Mouse (Mus musculus): ENCODE measurements around the gene Inpp5a. TPM values are rescaled to one million over a fixed set of nuclear protein-coding genes. Genes with fewer than 3 reads are reported as not detected.
A peak's percentile ranks its signal among the peaks of the same experiment; 100 is the strongest.

Gene Inpp5a
- total RNA-seq, 1 experiment from 2014 or later, result 93.7 TPM

DNA sequence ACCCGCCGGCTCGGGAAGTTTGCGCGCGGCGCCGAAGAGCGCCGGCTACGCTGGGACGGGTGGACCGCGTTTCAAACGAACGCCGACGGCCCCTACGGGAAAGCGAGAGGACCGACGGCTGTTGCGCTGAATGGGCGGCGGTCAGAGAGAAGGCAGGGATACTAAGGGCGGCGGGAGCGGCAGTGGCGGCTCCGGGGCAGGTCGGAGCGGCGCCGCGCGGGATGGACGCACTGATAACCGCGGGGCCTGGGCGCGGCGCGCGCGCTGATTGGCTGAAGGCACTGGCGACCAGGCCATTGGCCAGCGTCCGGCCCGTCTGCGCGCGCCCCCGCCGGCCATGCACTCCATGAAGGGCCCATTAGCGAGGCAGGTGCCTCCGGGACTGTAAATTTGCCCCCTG, 193.7 kb downstream of the Inpp5a start, which contains the start of gene Nkx6-2:
Nkx6-2 (minus strand) TSS at position 203 of the 400 bp plus-strand sequence.
- DNase-seq, result peak; percentile 69

- DNase-seq, result no peak
Measured at GRCm38 (mm10) chr7:139583094-139583737, 194.3 kb downstream of the Inpp5a start.

DNA sequence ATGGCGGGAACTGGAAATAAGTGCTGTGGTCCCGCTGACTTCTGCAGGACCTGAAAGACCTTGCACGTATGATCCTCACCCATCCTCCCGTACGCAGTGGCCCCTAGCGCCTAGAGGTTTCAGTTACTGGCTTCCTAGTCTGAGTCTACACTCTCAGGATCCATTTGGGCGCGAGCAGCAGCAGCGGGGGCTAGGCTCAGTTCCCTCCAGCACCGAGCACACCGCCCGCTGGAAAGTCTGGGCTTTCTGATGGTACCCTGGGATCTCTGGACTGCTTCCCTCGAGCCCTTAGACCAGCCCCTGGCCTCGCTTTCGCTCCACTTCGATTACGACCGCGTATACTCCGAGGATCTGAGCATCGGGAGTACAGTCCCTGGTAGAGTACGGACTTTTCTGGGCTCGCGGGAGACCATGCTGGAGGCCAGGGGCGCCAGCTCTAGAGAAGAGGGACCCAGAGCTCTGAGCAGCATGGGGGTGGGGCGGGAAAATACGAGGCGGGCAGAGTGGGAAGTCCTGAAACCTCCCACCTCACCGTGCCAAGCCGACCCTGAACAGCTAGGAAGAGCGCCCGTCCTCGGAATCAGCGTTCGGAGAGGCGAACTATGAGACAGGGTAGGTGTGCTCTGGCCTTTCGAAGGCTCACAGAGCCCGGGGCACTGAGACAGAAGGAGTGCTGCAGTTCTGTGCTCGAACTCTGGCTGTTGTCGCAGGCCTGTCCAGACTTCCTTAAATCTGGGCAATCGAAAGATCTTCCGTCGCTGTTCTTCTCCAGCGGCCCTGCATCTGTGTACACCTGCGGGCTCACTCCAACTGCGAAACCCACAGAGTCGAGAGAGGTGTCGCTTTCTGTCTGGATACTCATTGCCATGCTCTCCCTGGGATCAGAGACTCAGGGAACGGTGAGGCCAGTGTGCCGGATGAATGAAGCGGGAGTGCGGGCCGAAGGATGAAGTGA, 195.6 kb downstream of the Inpp5a start:
- DNase-seq, result no peak

DNA sequence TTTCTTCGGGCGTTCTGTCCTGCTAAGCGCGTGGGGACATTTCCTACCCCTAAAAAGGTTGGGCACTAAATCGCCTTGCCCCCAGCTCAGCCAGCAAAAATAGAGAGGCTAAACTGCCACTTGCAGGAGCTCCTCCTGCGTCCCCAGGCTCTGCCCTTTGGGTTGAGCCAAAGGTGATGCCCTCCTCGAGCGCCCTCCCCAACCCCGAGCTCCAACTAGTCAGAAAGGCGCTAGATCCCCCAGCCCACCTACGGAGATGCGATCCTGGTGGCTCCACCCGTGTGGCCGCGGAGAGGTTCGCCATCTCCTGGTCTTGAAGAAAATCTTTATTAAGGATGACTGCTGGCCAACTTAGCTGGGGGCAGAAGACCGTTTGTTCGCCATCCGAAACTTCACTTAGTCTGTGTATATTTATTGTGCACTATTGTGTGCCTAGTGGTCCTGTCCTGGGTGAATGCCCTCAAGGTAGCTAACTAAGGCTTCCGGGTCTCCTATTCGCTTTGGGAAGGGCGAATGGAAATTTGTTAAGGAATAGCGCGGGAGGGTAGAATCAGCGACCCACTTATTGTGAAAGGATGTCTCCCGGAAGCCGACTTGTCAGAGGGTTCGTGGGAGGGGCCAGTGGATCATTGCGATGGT, 196.4 kb downstream of the Inpp5a start:
- no peak for DNase-seq

DNA sequence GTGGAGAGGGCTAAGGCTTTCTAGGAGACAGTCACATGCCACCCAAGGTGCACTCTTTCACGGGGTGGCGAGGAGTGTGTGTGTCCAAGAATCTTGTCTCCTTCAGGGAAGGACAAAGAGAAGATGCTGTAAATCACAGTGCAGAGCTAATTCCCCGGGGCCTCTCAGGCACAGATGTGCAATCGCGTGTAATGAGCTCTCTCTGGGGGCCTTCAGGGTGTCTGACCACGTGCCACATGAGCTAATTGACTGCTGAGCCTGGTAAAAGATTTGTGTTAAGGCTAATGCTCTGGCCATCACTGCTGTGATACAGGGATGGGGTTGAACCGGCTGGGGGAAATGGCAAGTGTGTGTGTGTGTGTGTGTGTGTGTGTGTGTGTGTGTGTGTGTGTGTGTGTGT, 199.0 kb downstream of the Inpp5a start:
- DNase-seq, result no peak

DNA sequence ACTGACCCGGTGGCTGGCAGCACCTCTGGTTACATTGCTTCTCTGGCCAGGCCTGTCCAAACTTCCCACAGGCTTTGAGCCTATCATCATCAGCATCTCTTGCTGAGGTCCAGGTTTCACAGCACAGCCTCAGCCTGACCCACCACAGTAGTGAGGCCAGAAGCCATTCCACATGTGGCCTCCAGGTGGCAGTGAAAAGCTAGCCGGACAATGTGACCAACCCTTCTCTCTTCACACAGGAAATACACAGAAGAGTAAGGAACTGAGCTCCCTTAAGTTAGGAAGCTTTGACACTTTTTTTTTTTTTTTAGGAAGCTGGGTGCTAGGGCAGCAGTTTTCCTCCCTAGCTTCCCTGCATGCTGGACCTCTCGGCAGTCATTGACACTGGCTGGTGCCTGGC, 201.4 kb downstream of the Inpp5a start:
- DNase-seq, result peak; percentile 24

DNA sequence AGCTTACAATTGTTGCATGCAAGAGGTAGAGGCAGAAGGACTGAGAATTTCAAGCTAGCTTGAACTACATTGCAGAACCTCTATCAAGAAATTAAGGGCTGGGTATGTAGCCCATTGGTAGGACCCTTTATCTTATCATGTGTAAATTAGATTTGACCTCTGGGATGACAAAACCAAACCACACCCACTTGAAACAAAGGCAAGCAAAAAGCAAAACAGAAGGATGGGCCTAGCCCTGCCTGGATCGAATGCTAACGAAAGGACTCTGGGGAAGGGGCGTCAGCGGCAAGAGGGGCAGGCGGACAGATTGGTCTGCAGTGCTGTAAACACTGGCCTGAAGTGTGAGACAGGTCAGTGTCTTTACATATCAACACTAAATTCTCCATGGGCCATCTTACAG, 202.4 kb downstream of the Inpp5a start:
- no peak for DNase-seq

DNA sequence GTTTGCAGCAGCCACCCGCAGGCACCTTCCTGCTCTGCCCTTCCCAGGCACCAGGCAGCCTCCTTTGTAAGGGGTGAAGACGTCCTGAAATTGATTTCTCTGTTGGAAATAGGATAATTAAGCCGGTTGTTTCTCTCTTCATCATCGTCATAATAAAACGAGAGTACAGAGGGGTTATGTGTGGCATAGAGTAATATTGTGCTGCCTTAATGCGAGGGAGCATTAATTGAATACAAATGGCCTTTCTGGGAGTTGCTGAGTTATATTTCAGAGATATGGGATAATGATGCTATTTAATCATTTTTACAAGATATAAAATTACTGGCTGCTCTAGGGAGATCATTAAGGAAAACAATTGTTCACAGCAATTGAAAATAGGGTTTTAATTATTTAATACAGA, 206.4 kb downstream of the Inpp5a start:
- no peak for DNase-seq

DNA sequence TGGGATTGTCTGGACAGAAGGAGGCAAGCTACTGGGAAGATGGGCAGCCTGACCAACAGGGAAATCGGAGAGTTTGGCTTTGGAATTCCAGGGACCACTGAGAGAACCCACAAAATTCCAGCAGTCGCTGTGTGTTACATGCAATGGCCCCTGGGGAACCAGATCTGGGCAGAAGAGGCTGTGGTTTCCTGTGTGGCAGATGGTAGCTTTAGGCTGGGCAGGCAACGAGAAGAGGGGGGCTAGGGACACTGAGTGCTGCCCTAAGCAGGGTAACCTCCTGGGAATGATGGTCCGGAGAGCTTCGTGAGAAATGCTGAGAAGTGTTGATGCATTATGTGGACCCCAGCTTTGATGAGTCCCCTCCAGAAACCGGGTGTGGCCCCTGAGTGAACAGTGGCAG, 207.0 kb downstream of the Inpp5a start:
- DNase-seq, result no peak

GRCm38 (mm10) chr7:139610328-139610727, 221.4 kb downstream of the Inpp5a start:
- no peak for DNase-seq

- peak; percentile 56 for DNase-seq
Measured at GRCm38 (mm10) chr7:139615767-139616766, 227.2 kb downstream of the Inpp5a start.

- no peak for DNase-seq
Measured at GRCm38 (mm10) chr7:139622568-139622967, 233.7 kb downstream of the Inpp5a start.

- DNase-seq, result no peak
Measured at GRCm38 (mm10) chr7:139625156-139625555, 236.2 kb downstream of the Inpp5a start.

Other genes starting within 250 kb of the Inpp5a start
- 5.8 and 6.3 TPM in 2 replicates for gene Lrrc27, start 176.1 kb upstream of the Inpp5a start, total RNA-seq (2021)
- gene Stk32c, start 175.8 kb upstream of the Inpp5a start, total RNA-seq (2021), result 3.0 and 4.0 TPM in 2 replicates
- gene Pwwp2b, start 140.6 kb upstream of the Inpp5a start, total RNA-seq (2021), result 20.9 and 25.4 TPM in 2 replicates
- gene Nkx6-2, start 193.7 kb downstream of the Inpp5a start, total RNA-seq (2021), result not detected in 2 replicates

Measured in adrenal gland, postnatal 25 days (tissue).